Mouse (Mus musculus) forebrain, embryonic 11.5 days (tissue): Measurements from ENCODE around the gene Gm3327. TPM values are rescaled to one million over a fixed set of nuclear protein-coding genes. Genes with fewer than 3 reads are reported as not detected.
"Not testable (repeated sequence)": the region's sequence is repeated elsewhere in the genome, so short reads cannot be mapped to it uniquely, and the experiment has no call there.

Experiments used
- ATAC-seq: fragments of 200-750 bp; cut with Nextera tagmentation; replicated peaks from 2 replicates; pipeline ENCODE4 v1.8.0; 2017; ENCODE audit warnings: moderate TSS enrichment; ENCODE audit not compliant: low FRiP score
- DNase-seq: peaks from one replicate; pipeline ENCODE4 v3.0.0-alpha.2; 2017; ENCODE audit warnings: low spot score
- H3K27ac ChIP-seq: fragments of 300-500 bp; sonication (generic); 2 replicates; pipeline ENCODE4 v1.5.1; 2014; ENCODE audit warnings: low read depth, low read length
- H3K27me3 ChIP-seq: fragments of 300-500 bp; sonication (generic); 2 replicates; pipeline ENCODE4 v1.6.1; 2014; ENCODE audit warnings: mild to moderate bottlenecking, low read length, mixed read lengths; ENCODE audit not compliant: control insufficient read depth, insufficient read depth
- H3K36me3 ChIP-seq: fragments of 300-500 bp; sonication (generic); 2 replicates; pipeline ENCODE4 v1.6.1; 2014; ENCODE audit warnings: mild to moderate bottlenecking, low read length, moderate library complexity, mixed read lengths; ENCODE audit not compliant: control insufficient read depth, insufficient read depth
- H3K4me1 ChIP-seq: fragments of 300-500 bp; sonication (generic); replicated peaks from 2 replicates; pipeline ENCODE4 v1.6.1; 2014; ENCODE audit warnings: low read length, mixed read lengths; ENCODE audit not compliant: control insufficient read depth, insufficient read depth
- H3K4me2 ChIP-seq: fragments of 300-500 bp; sonication (generic); 2 replicates; pipeline ENCODE4 v1.6.1; 2014; ENCODE audit warnings: low read depth, mild to moderate bottlenecking, low read length, moderate library complexity, mixed read lengths; ENCODE audit not compliant: severe bottlenecking
- H3K4me3 ChIP-seq: fragments of 300-500 bp; sonication (generic); 2 replicates; pipeline ENCODE4 v1.5.1; 2014; ENCODE audit warnings: low read depth, low read length
- H3K9ac ChIP-seq: fragments of 300-500 bp; sonication (generic); 2 replicates; pipeline ENCODE4 v1.6.1; 2014; ENCODE audit warnings: low read length
- H3K9me3 ChIP-seq: fragments of 300-500 bp; sonication (generic); 2 replicates; pipeline ENCODE4 v1.6.1; 2016; ENCODE audit warnings: low read length, mixed read lengths; ENCODE audit not compliant: control insufficient read depth
- WGBS: fragments of 180-500 bp; shearing (Covaris S2); extraction: QIAGEN DNeasy Blood & Tissue Kit; methylation state at CpG from one replicate; pipeline ENCODE4 v1.1.7; 2014; 5-methylcytosine and 5-hydroxymethylcytosine counted together
- polyA plus RNA-seq: library from polyadenylated mRNA; unstranded; fragments of >200 nt; fragmentation: Nextera tagmentation; extraction: Ambion mirVana; gene quantifications from 2 replicates; pipeline ENCODE4 v1.2.1, GENCODE M21; 2014

The Gm3327 gene
- polyA plus RNA-seq = not detected in 2 replicates

DNA sequence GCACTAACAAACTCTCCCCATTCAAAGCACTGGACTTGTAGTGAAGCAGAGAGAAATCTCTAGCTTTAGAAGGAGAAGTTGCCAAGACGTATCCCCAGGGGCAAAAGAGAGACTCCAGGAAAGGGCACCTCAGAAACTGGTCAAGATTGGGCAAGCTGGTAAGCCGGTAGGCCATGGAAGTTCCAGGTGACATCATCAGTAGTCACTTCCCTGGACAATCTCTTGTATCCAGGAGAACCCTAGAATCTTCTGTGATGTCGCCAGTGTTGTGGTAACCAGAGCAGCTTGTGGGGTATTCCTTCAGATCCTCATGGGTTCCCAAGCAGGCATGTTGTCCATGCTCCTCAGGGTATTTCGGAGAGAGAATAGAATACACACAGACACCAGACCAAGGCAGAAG, at the start of gene Gm3327:
TSS of gene Gm3327 (plus strand) at position 301 of the 400 bp plus-strand sequence.
- not testable (repeated sequence) for H3K4me1 ChIP-seq, ATAC-seq, H3K27me3 ChIP-seq, DNase-seq, H3K9ac ChIP-seq, H3K36me3 ChIP-seq, H3K4me3 ChIP-seq, H3K9me3 ChIP-seq, H3K4me2 ChIP-seq, H3K27ac ChIP-seq
- 95% methylated on average over 4 of the region's 4 CpGs for WGBS

DNA sequence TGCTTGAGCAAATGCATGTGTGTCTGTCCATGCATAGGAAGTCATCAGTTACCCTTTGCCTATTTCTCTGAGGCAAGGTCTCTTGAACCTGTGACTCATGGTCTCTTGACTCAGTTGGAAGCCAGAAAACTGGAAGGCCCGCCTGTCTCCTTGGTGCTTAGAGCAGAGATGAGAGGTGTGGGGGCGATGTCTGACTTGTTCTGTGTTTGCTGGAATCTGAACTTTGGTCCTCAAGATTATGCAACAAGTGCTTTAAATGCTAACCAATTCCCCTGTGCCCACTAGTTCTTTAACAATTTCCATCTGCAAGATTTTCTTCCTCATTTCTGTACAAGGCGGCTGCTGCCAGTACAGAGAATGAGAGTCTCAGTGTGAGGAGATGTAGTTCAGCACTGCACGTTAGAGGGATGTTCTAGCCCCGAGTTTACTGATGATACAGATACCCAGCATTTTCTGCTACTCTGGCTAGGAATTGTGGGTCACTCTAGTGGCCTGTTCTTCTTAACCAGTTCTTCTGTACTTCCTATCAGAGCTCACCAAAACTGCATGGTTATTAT, 45.8 kb upstream of the Gm3327 start:
- not testable (repeated sequence) for H3K9me3 ChIP-seq, H3K4me1 ChIP-seq, ATAC-seq, H3K27ac ChIP-seq, H3K4me3 ChIP-seq, DNase-seq, H3K4me2 ChIP-seq, H3K9ac ChIP-seq, H3K27me3 ChIP-seq, H3K36me3 ChIP-seq
- WGBS = 77% methylated on average over 3 of the region's 5 CpGs

DNA sequence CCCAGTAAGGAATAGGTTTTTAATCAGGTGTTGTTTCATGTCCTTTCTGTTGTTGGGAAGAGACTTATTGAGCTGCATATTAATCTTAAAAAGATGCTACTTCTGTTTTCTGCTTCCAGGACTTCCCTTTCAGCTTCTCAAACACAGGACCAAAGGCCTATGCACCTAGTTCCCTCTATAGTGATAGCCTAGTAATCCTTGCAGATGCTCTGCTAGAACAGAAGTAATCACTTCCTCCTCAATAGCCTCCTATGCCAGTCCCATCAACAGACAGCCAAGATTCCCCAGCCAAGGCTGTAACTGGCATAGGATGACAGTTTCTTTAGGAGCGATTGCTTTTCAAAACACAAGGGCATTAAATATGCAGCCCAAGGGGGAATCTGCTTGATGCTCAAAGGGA, 37.1 kb upstream of the Gm3327 start:
- H3K9ac ChIP-seq, H3K4me3 ChIP-seq, H3K4me2 ChIP-seq, ATAC-seq, H3K27ac ChIP-seq, DNase-seq, H3K27me3 ChIP-seq, H3K36me3 ChIP-seq, H3K4me1 ChIP-seq, H3K9me3 ChIP-seq: not testable (repeated sequence)
- 84% methylated on average over 1 of the region's 1 CpGs for WGBS

DNA sequence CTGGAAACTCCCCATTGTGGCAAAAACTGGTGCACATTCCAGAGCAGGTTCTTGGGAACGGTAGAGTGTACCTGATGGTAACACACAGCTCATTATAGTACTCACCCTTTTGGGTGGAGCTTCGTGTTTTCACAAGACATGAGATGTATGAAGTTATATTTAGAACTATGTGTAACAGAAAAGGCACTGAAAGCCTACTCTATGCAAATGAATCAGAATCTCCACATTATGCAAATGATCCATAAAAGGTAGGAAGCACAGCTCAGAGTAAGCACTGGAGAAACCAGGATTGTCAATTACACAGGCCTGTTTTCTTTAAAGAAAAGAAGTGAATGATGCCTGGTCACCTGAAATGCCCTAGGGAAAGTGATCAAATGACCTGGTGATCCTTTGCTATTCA, 36.1 kb upstream of the Gm3327 start:
- H3K36me3 ChIP-seq, H3K9ac ChIP-seq, H3K9me3 ChIP-seq, H3K4me3 ChIP-seq, ATAC-seq, H3K4me1 ChIP-seq, H3K27me3 ChIP-seq, DNase-seq, H3K4me2 ChIP-seq, H3K27ac ChIP-seq: not testable (repeated sequence)
- WGBS = 80% methylated on average over 2 of the region's 2 CpGs

DNA sequence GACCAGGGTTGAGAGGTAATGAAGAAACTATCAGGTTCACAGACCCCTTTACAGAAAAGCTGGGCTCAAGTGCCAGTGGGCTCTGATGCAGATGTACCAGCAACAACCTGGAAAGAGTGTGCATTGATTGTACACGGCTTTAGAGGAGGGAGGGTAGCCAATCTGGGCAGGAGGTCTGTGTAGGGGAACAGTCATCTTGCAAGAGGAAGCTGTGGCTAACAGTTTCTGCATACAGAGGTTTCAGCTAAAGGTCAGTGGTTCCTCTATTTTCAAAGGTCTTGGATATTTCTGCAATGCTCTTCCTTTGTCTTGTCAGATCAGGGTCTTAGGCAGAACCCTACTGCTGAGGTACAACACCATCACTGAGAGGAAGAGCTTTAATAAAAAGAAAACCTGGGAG, 32.1 kb upstream of the Gm3327 start:
- not testable (repeated sequence) for H3K4me3 ChIP-seq, H3K36me3 ChIP-seq, H3K4me1 ChIP-seq, ATAC-seq, H3K27ac ChIP-seq, H3K9me3 ChIP-seq, DNase-seq, H3K27me3 ChIP-seq, H3K4me2 ChIP-seq, H3K9ac ChIP-seq
- 75% methylated on average over 1 of the region's 1 CpGs for WGBS

DNA sequence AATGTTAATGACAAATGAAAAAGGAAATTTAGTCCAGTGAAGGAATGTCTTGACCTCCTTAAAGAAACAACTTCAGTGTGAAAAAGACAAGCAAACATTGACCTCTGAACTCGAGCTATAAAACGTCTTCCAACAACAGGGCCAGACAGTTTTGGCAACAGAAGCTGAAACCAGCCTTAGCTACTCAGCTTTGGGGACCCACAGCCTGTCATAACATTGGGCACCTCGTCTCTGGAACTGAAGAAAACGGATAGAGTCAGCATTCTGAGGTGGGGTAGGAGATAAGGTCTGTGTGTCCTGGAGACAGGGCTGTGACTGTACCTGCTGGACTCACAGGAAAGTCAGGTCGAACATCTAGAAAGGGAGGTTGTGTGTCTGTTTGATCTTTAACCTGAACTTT, 29.2 kb upstream of the Gm3327 start:
- H3K4me3 ChIP-seq, H3K27ac ChIP-seq, H3K27me3 ChIP-seq, DNase-seq, H3K4me2 ChIP-seq, H3K9ac ChIP-seq, ATAC-seq, H3K9me3 ChIP-seq, H3K4me1 ChIP-seq, H3K36me3 ChIP-seq: not testable (repeated sequence)
- 62% methylated on average over 5 of the region's 5 CpGs for WGBS

DNA sequence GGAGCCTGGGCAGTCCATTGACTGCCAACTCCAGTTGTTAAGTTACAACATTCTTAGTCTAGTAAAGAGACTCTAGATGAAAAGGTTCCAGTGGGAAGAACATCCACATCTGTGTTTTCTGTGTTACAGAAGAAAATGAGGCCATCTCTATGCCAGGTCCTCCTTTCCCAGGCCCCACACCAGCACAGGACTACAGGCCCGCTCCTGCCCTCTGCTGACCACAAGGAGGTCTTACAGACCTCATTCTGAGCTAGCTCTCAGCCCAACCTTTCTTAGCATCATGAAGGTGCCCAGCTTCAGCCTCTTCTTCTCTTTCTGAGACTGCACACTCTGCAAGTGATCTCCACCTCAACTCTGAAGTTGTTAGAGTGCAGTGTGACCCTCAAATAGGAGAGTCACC, 23.6 kb upstream of the Gm3327 start:
- not testable (repeated sequence) for H3K4me2 ChIP-seq, H3K36me3 ChIP-seq, H3K9me3 ChIP-seq, H3K4me1 ChIP-seq, H3K4me3 ChIP-seq, DNase-seq, H3K9ac ChIP-seq, H3K27me3 ChIP-seq, ATAC-seq, H3K27ac ChIP-seq
- no CpG with 5 or more reads among the region's 1 CpGs for WGBS

DNA sequence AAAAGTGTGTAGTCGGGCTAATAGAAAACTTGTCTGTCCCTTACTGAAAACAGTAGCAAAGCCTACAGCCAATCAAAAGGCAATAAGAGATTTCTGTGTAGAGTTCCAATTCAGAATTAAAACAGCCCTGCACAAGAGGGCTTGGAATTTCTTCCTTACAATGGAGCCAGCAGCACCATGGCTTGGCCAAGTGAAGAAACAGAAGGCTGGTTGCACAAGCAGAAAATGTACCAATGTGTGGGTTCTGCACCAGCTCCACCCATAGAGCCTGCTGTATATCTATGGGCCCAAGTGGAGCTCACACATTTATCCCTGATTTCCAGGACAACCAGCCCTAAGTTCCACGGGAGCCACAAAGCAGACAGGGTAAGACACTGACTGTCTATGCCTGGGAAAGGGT, 21.3 kb upstream of the Gm3327 start, which contains the start of gene Ear2:
TSS of gene Ear2 (plus strand) at position 301 of the 400 bp plus-strand sequence.
- not testable (repeated sequence) for H3K9me3 ChIP-seq, H3K4me1 ChIP-seq, H3K27me3 ChIP-seq, H3K4me3 ChIP-seq, DNase-seq, H3K4me2 ChIP-seq, H3K27ac ChIP-seq, H3K9ac ChIP-seq, H3K36me3 ChIP-seq, ATAC-seq
- WGBS = 76% methylated on average over 2 of the region's 2 CpGs

DNA sequence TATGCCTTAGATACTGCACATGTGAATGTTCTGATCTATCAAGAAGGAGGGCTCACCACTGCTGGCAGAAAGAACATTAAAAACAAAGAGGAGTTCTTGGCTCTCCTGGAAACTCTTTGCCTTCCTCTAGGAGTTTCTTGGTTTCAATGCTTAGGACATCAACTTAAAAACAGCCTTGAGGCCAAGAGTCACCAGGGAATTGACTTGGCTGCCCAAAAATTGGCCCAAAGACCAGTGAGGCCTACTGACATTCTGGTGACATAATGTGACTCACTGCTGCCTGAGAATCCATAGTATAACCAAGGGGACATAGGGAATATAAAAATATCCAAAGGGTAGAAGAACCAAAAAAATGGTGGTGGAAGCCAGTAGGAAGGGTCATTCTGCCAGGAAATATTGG, 12.7 kb upstream of the Gm3327 start:
- DNase-seq = no peak
- no peak overlapping the region for H3K4me2 ChIP-seq
- H3K4me3 ChIP-seq = no peak overlapping the region
- H3K27ac ChIP-seq = no peak overlapping the region
- H3K4me1 ChIP-seq = no peaks in the 10 kb centered on the region
- no peak for ATAC-seq
- no peak overlapping the region for H3K9ac ChIP-seq
- no peaks in the 10 kb centered on the region for H3K27me3 ChIP-seq
- H3K36me3 ChIP-seq = no peaks in the 10 kb centered on the region
- no peaks in the 10 kb centered on the region for H3K9me3 ChIP-seq
